Mouse (Mus musculus): ENCODE measurements at regions not wholly inside any gene's neighbourhood (a gene's known extent, or its start where the extent isn't known, plus 50 kb on each side); places are given as distances from the start of the nearest gene placed in this dataset.

- no peak overlapping the region for H3K4me3 ChIP-seq (ENCODE audit: low read depth, low read length)
- H3K4me2 ChIP-seq (ENCODE audit: low read depth, low read length) = no peak overlapping the region
- no peak overlapping the region for H3K9ac ChIP-seq (replicated peaks)
- no peak for TF ChIP-seq EP300 (IDR thresholded peaks at IDR 0.05; ENCODE audit: low read depth)
- TF ChIP-seq CTCF (IDR thresholded peaks at IDR 0.05; ENCODE audit: low read depth) = no peak
- no peak for DNase-seq
- no peaks in the 10 kb centered on the region for H3K36me3 ChIP-seq (replicated peaks; ENCODE audit: insufficient read depth, low read length)
- WGBS (ENCODE audit: insufficient replicate concordance) = 75% methylated on average over 11 of the region's 11 CpGs
- no peaks in the 10 kb centered on the region for H3K27me3 ChIP-seq (ENCODE audit: insufficient read depth, low read length)
- H3K9me3 ChIP-seq (ENCODE audit: low read length) = no peaks in the 10 kb centered on the region
- H3K27ac ChIP-seq (ENCODE audit: low read depth) = no peak overlapping the region
- no peak for ATAC-seq
- H3K4me1 ChIP-seq (ENCODE audit: insufficient read depth) = peaks cover 13% of the 10 kb centered on the region
These were observed 262.0 kb downstream of the Gm19410 start for GRCm38 (mm10) chr8:36027586-36027985.

GRCm38 (mm10) chr8:36028121-36028955 lies 262.7 kb downstream of the Gm19410 start:
- Histone ChIP-seq H3K9me3 (ENCODE audit: low read length) (no peaks in the 10 kb centered on the region), H3K9ac (replicated peaks) (no peak overlapping the region)
- no peak for ATAC-seq

GRCm38 (mm10) chr8:36029445-36029844 lies 263.9 kb downstream of the Gm19410 start:
- H3K4me3 ChIP-seq (ENCODE audit: low read depth, low read length) = no peak overlapping the region
- no peak for DNase-seq
- 61% methylated on average over 2 of the region's 2 CpGs for WGBS (ENCODE audit: insufficient replicate concordance)

More at GRCm38 (mm10) chr8:36028121-36028955, 262.7 kb downstream of the Gm19410 start:
- no peak for DNase-seq
- TF ChIP-seq EP300 (IDR thresholded peaks at IDR 0.05; ENCODE audit: low read depth) = no peak
- TF ChIP-seq CTCF (IDR thresholded peaks at IDR 0.05; ENCODE audit: low read depth) = no peak
- Histone ChIP-seq H3K27ac (ENCODE audit: low read depth) (no peak overlapping the region), H3K36me3 (replicated peaks; ENCODE audit: insufficient read depth, low read length) (no peaks in the 10 kb centered on the region), H3K4me2 (ENCODE audit: low read depth, low read length) (no peak overlapping the region), H3K4me1 (ENCODE audit: insufficient read depth) (peaks cover 13% of the 10 kb centered on the region), H3K4me3 (ENCODE audit: low read depth, low read length) (no peak overlapping the region), H3K27me3 (ENCODE audit: insufficient read depth, low read length) (no peaks in the 10 kb centered on the region)
- 46% methylated on average over 9 of the region's 9 CpGs for WGBS (ENCODE audit: insufficient replicate concordance)

GRCm38 (mm10) chr8:36030237-36030636 lies 264.6 kb downstream of the Gm19410 start:
- ATAC-seq = no peak

More at GRCm38 (mm10) chr8:36029445-36029844, 263.9 kb downstream of the Gm19410 start:
- no peaks in the 10 kb centered on the region for H3K27me3 ChIP-seq (ENCODE audit: insufficient read depth, low read length)
- ATAC-seq = no peak
- no peaks in the 10 kb centered on the region for H3K9me3 ChIP-seq (ENCODE audit: low read length)
- TF ChIP-seq CTCF (IDR thresholded peaks at IDR 0.05; ENCODE audit: low read depth) (no peak), EP300 (IDR thresholded peaks at IDR 0.05; ENCODE audit: low read depth) (no peak)
- H3K4me2 ChIP-seq (ENCODE audit: low read depth, low read length) = no peak overlapping the region
- H3K9ac ChIP-seq (replicated peaks) = no peak overlapping the region
- H3K36me3 ChIP-seq (replicated peaks; ENCODE audit: insufficient read depth, low read length) = no peaks in the 10 kb centered on the region
- peaks cover 13% of the 10 kb centered on the region for H3K4me1 ChIP-seq (ENCODE audit: insufficient read depth)
- no peak overlapping the region for H3K27ac ChIP-seq (ENCODE audit: low read depth)

GRCm38 (mm10) chr8:36031966-36032719 lies 266.6 kb downstream of the Gm19410 start:
- H3K9ac ChIP-seq (replicated peaks) = no peak overlapping the region
- no peaks in the 10 kb centered on the region for H3K9me3 ChIP-seq (ENCODE audit: low read length)
- TF ChIP-seq CTCF (IDR thresholded peaks at IDR 0.05; ENCODE audit: low read depth) (no peak), EP300 (IDR thresholded peaks at IDR 0.05; ENCODE audit: low read depth) (no peak)
- no peak overlapping the region for H3K27ac ChIP-seq (ENCODE audit: low read depth)
- 75% methylated on average over 10 of the region's 10 CpGs for WGBS (ENCODE audit: insufficient replicate concordance)
- H3K36me3 ChIP-seq (replicated peaks; ENCODE audit: insufficient read depth, low read length) = no peaks in the 10 kb centered on the region
- DNase-seq (no peak), ATAC-seq (no peak)
- no peak overlapping the region for H3K4me2 ChIP-seq (ENCODE audit: low read depth, low read length)
- H3K27me3 ChIP-seq (ENCODE audit: insufficient read depth, low read length) = no peaks in the 10 kb centered on the region
- H3K4me3 ChIP-seq (ENCODE audit: low read depth, low read length) = no peak overlapping the region
- H3K4me1 ChIP-seq (ENCODE audit: insufficient read depth) = peaks cover 13% of the 10 kb centered on the region

More at GRCm38 (mm10) chr8:36030237-36030636, 264.6 kb downstream of the Gm19410 start:
- no peaks in the 10 kb centered on the region for H3K9me3 ChIP-seq (ENCODE audit: low read length)
- no peak for TF ChIP-seq EP300 (IDR thresholded peaks at IDR 0.05; ENCODE audit: low read depth)
- TF ChIP-seq CTCF (IDR thresholded peaks at IDR 0.05; ENCODE audit: low read depth) = no peak
- no peaks in the 10 kb centered on the region for H3K36me3 ChIP-seq (replicated peaks; ENCODE audit: insufficient read depth, low read length)
- H3K4me2 ChIP-seq (ENCODE audit: low read depth, low read length) = no peak overlapping the region
- H3K4me1 ChIP-seq (ENCODE audit: insufficient read depth) = peaks cover 13% of the 10 kb centered on the region
- H3K4me3 ChIP-seq (ENCODE audit: low read depth, low read length) = no peak overlapping the region
- no peak for DNase-seq
- H3K27me3 ChIP-seq (ENCODE audit: insufficient read depth, low read length) = no peaks in the 10 kb centered on the region
- H3K27ac ChIP-seq (ENCODE audit: low read depth) = no peak overlapping the region
- no peak overlapping the region for H3K9ac ChIP-seq (replicated peaks)
- 47% methylated on average over 3 of the region's 3 CpGs for WGBS (ENCODE audit: insufficient replicate concordance)

- no peak for TF ChIP-seq CTCF (IDR thresholded peaks at IDR 0.05; ENCODE audit: low read depth)
- TF ChIP-seq EP300 (IDR thresholded peaks at IDR 0.05; ENCODE audit: low read depth) = no peak
- H3K9me3 ChIP-seq (ENCODE audit: low read length) = no peaks in the 10 kb centered on the region
- no peaks in the 10 kb centered on the region for H3K36me3 ChIP-seq (replicated peaks; ENCODE audit: insufficient read depth, low read length)
- no peak overlapping the region for H3K9ac ChIP-seq (replicated peaks)
- H3K27me3 ChIP-seq (ENCODE audit: insufficient read depth, low read length) = no peaks in the 10 kb centered on the region
- DNase-seq (no peak), ATAC-seq (no peak)
- no peak overlapping the region for H3K27ac ChIP-seq (ENCODE audit: low read depth)
- H3K4me3 ChIP-seq (ENCODE audit: low read depth, low read length) = no peak overlapping the region
- 69% methylated on average over 7 of the region's 7 CpGs for WGBS (ENCODE audit: insufficient replicate concordance)
- H3K4me1 ChIP-seq (ENCODE audit: insufficient read depth) = peaks cover 8% of the 10 kb centered on the region
- H3K4me2 ChIP-seq (ENCODE audit: low read depth, low read length) = no peak overlapping the region
These were observed 269.7 kb downstream of the Gm19410 start for GRCm38 (mm10) chr8:36035339-36035738.

All from liver, postnatal 0 days (tissue).